Mouse (Mus musculus): ENCODE measurements around the gene Tmem229b. TPM values are rescaled to one million over a fixed set of nuclear protein-coding genes. Genes with fewer than 3 reads are reported as not detected.
A peak's percentile ranks its signal among the peaks of the same experiment; 100 is the strongest.
"Not testable (repeated sequence)": the region's sequence is repeated elsewhere in the genome, so short reads cannot be mapped to it uniquely, and the experiment has no call there.

Tmem229b gene
- polyA plus RNA-seq, 1 experiment from 2014 or later = 70.9 TPM

DNA sequence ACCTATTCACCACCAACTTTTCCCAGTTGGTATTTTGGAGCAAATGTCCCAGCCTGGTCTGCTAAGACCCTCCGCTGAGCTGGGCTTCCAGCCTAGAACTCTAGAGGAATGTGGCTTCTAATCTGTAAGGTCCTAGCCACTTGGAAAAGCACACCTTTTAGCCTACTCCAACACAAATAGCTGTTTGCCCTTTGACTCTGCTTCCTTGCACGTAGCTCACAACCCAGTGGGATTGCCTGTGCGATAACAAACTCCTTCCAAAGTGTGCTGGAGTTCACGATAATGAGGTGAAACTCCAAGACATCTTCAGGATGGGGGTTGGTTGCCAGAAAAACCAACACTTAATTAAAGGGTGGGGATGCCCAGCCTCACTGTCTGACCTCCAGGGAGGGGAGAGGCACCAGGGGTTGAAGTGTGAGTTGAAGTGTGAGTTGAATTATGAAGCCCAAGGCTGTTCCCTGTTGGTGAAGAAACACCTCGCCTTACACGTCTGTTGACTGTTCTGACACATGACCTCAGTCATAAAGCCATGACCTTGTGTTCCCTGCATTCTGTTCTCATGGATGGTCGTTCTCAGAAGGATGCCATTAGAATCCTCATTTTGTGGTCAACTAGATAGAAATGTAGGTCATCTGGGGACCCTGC is 67.9 kb downstream of the Tmem229b start:
- no peaks in the 10 kb centered on the region for H3K36me3 ChIP-seq
- WGBS = 86% methylated on average over 7 of the region's 7 CpGs
- ATAC-seq (ENCODE audit: low FRiP score, low read depth) = no peak
- H3K9me3 ChIP-seq = no peaks in the 10 kb centered on the region
- no peaks in the 10 kb centered on the region for H3K4me1 ChIP-seq (replicated peaks)
- no peak overlapping the region for H3K4me2 ChIP-seq
- H3K27ac ChIP-seq (replicated peaks) = no peak overlapping the region
- no peak overlapping the region for H3K9ac ChIP-seq
- no peak overlapping the region for H3K4me3 ChIP-seq
- H3K27me3 ChIP-seq = no peaks in the 10 kb centered on the region

DNA sequence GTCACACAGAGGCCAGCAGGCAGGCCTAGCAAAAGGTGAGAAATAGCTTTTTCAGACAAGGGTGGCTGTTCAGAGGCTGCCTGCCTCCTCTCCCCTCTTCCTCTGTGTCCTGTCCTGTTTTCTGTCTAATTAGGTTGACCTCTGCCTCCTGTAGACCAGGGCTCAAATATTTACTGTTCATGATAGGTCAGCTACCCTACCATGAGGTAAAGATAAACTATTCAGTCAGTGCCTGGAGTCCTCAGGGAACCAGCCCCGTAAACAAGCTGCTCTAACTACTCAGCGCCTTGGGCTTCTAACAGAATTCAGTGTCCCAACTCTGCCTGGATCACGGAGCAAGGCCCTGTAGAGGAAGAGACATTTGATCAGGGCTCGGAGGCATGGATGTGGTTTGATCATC is 70.9 kb downstream of the Tmem229b start:
- H3K4me3 ChIP-seq = no peak overlapping the region
- ATAC-seq (ENCODE audit: low FRiP score, low read depth) = no peak
- no peak overlapping the region for H3K27ac ChIP-seq (replicated peaks)
- H3K4me2 ChIP-seq = no peak overlapping the region
- no peaks in the 10 kb centered on the region for H3K4me1 ChIP-seq (replicated peaks)
- H3K9ac ChIP-seq = no peak overlapping the region
- no peaks in the 10 kb centered on the region for H3K36me3 ChIP-seq
- 63% methylated on average over 4 of the region's 4 CpGs for WGBS
- H3K27me3 ChIP-seq = no peaks in the 10 kb centered on the region
- no peaks in the 10 kb centered on the region for H3K9me3 ChIP-seq

DNA sequence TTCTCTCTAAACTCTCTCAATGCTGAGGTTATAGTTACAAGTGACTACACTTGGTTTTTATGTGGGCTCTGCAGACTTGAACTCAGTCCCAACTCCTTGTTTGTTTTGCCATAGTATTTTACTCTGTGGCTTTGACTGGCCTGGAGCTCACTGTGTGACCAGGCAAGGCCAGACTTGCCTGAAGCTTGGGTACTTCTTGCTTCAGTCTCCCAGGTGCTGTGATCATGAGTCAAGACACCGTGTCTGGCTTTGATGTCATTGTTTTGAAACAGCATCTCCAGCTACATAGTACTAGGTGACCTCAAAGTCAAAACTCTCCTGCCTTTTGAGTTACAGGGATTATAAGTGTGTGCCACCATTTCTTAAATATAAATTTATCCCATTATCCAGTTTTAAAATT is 77.5 kb downstream of the Tmem229b start:
- Histone ChIP-seq H3K4me1 (replicated peaks) (no peaks in the 10 kb centered on the region), H3K9me3 (no peaks in the 10 kb centered on the region), H3K27me3 (no peaks in the 10 kb centered on the region), H3K27ac (replicated peaks) (no peak overlapping the region), H3K36me3 (no peaks in the 10 kb centered on the region), H3K4me2 (no peak overlapping the region), H3K4me3 (no peak overlapping the region), H3K9ac (no peak overlapping the region)
- WGBS = 75% methylated on average over 1 of the region's 1 CpGs
- no peak for ATAC-seq (ENCODE audit: low FRiP score, low read depth)

DNA sequence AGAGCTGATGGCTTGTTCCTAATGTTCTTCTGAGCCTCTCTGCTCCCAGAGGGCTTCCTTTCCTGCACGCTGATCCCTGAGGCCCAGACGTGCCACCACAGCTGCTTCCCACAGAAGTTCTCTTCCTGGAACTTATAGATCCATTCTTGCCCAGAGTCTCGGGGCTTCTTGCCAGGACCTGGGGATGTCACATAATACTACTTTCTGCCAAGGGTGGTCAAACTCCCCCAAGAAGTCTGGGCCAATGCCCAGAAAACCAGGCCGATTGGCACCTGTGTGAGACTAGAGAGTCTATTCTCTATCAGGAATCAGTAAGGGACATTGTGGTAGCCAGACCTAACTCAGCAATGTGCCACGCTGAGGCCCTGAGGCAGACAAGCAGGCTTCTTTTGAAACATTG is 80.1 kb downstream of the Tmem229b start:
- Histone ChIP-seq H3K36me3 (no peaks in the 10 kb centered on the region), H3K4me2 (no peak overlapping the region), H3K9ac (no peak overlapping the region), H3K4me3 (no peak overlapping the region), H3K4me1 (replicated peaks) (no peaks in the 10 kb centered on the region), H3K9me3 (no peaks in the 10 kb centered on the region), H3K27me3 (no peaks in the 10 kb centered on the region), H3K27ac (replicated peaks) (no peak overlapping the region)
- no peak for ATAC-seq (ENCODE audit: low FRiP score, low read depth)
- 64% methylated on average over 5 of the region's 5 CpGs for WGBS

DNA sequence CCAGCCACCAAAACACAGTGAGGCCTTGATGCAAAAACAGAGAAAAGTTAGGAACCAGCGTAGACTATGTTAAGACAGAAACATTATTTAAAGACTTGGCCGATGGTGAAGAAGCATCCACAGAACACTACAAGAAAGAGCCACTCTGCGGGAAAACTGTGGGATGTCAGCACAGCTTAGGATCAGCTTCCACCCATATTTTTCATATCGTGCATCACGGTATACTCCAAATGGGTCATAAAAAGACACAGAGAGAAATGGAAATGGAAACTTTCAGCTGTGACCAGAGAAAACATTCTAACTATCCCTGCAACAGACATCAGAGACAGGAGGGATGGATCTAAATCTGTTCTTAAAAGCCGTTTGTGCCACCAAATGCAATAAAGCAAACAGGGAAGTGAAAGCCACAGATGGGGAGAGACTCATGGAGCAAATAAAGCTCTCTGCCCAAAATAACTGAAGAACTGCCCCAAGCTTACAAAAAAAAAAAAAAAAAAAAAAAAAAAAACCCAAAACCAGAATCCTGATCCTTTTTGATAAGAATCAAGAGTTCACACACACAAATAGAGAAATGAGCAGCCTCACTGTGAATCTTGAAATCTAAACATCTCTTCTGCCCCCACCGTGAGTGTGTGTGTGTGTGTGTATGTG is 83.8 kb downstream of the Tmem229b start:
- no peak overlapping the region for H3K9ac ChIP-seq

DNA sequence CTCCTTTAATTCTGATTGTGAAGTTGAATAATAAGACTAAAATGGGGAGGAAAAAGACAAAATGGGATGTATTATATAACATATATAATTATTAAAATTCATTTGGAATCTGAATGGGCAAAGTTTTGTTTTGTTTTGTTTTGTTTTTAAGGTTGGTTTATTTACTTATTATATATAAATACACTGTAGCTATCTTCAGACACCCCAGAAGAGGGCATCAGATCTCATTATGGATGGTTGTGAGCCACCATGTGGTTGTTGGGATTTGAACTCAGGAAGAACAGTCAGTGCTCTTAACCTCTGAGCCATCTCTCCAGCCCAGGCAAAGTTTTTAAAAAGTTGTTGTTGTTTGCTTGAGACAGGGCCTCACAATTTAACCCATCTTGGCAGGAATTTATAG is 84.5 kb downstream of the Tmem229b start:
- not testable (repeated sequence) for H3K4me1 ChIP-seq (replicated peaks); H3K4me2 ChIP-seq; H3K36me3 ChIP-seq; H3K27ac ChIP-seq (replicated peaks); H3K9me3 ChIP-seq; H3K4me3 ChIP-seq; ATAC-seq (ENCODE audit: low FRiP score, low read depth); H3K27me3 ChIP-seq; H3K9ac ChIP-seq

More for the DNA sequence above, 83.8 kb downstream of the Tmem229b start:
- H3K4me3 ChIP-seq = no peak overlapping the region
- H3K4me2 ChIP-seq = no peak overlapping the region
- WGBS = 94% methylated on average over 7 of the region's 7 CpGs
- no peaks in the 10 kb centered on the region for H3K27me3 ChIP-seq
- H3K27ac ChIP-seq (replicated peaks) = no peak overlapping the region
- no peaks in the 10 kb centered on the region for H3K36me3 ChIP-seq
- peaks cover 6% of the 10 kb centered on the region; the same call in 1 of the 2 replicates for H3K4me1 ChIP-seq (replicated peaks)
- no peak for ATAC-seq (ENCODE audit: low FRiP score, low read depth)
- H3K9me3 ChIP-seq = no peaks in the 10 kb centered on the region

DNA sequence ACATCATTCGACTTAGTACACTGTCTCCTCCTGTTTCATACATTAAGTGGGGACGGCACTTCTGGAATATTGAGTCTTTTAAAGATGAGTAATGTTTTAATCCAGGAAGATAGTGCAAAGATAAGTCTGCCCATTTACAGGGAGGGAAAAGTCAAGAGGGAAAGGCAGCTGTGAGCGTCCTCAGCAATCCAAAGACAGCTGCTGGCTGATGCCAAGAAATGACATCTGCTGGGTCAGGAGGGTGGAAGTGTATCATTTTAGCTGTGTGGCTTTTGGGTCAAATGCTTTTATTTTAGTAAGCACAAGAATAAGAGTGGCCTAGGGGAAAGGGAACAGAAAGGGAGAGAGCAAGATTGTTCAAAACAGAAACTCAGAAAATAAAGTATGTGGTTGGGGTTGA is 85.4 kb downstream of the Tmem229b start:
- 86% methylated on average over 3 of the region's 3 CpGs for WGBS
- no peaks in the 10 kb centered on the region for H3K9me3 ChIP-seq
- no peaks in the 10 kb centered on the region for H3K27me3 ChIP-seq
- H3K4me2 ChIP-seq = no peak overlapping the region
- no peak overlapping the region for H3K27ac ChIP-seq (replicated peaks)
- no peak for ATAC-seq (ENCODE audit: low FRiP score, low read depth)
- no peak overlapping the region for H3K9ac ChIP-seq
- H3K4me3 ChIP-seq = no peak overlapping the region
- peaks cover 9% of the 10 kb centered on the region; the same call in 1 of the 2 replicates for H3K4me1 ChIP-seq (replicated peaks)
- no peaks in the 10 kb centered on the region for H3K36me3 ChIP-seq

DNA sequence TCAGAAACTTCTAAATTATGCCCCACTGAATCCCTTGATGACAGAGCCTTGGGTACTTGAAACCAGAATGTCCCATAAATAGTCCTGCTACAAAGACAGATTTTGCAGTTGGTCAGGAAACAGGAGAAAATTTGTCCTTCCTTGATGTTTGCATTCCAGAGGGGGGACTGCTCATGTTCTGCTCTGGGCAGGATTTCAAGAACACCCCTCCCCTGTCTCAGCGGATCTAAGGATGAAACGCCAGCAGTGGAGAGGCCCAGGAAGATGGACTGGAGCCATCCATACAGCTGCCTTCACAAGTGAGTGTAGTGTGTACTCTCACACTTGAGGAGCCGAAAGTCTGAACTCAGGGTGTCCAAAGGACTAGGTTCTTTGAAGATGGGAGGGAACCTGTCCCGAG is 86.0 kb downstream of the Tmem229b start:
- H3K9ac ChIP-seq = no peak overlapping the region
- no peak overlapping the region for H3K4me3 ChIP-seq
- no peaks in the 10 kb centered on the region for H3K9me3 ChIP-seq
- peaks cover 9% of the 10 kb centered on the region; the same call in 1 of the 2 replicates for H3K4me1 ChIP-seq (replicated peaks)
- H3K4me2 ChIP-seq = no peak overlapping the region
- H3K27me3 ChIP-seq = no peaks in the 10 kb centered on the region
- no peaks in the 10 kb centered on the region for H3K36me3 ChIP-seq
- no peak for ATAC-seq (ENCODE audit: low FRiP score, low read depth)
- H3K27ac ChIP-seq (replicated peaks) = no peak overlapping the region
- 87% methylated on average over 4 of the region's 4 CpGs for WGBS

DNA sequence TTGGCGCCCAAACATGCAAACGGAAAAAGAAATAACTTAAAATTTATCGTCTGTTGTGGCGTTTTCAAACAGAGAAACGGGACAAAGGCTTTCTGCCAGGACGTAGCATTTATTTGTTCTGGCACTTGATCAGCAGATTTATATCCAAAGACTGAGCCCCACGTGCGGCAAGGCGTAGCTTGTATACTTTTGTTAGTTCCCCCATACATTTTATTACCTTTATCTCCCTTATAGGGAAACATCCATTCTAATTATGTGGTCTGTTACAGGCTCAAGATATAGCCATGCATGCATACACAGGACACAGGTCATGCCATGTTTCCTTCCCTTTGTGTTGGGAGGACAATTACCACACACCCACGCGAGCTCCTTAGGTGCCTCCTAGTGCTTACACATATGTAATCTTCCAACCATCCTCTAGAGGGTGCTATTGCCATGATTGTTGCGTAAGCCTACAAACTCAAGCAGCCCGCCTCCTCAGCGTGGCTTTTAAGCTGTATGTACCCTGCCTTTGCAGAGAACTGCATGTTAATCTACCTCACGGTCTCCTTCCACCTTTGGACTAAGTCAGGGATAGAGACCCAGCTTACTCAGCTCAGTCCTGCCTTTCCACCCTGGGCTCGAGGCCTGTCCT is 88.2 kb downstream of the Tmem229b start:
- Histone ChIP-seq H3K4me3 (no peak overlapping the region), H3K36me3 (no peaks in the 10 kb centered on the region), H3K4me2 (peak overlapping the region; percentile 44), H3K9ac (no peak overlapping the region), H3K9me3 (no peaks in the 10 kb centered on the region), H3K27ac (replicated peaks) (no peak overlapping the region), H3K27me3 (peaks cover 2% of the 10 kb centered on the region; the same call in 1 of the 2 replicates), H3K4me1 (replicated peaks) (peaks cover 9% of the 10 kb centered on the region; the same call in 1 of the 2 replicates)
- peak; percentile 59; the same call in 1 of the 2 replicates for ATAC-seq (ENCODE audit: low FRiP score, low read depth)
- WGBS = 32% methylated on average over 16 of the region's 16 CpGs

DNA sequence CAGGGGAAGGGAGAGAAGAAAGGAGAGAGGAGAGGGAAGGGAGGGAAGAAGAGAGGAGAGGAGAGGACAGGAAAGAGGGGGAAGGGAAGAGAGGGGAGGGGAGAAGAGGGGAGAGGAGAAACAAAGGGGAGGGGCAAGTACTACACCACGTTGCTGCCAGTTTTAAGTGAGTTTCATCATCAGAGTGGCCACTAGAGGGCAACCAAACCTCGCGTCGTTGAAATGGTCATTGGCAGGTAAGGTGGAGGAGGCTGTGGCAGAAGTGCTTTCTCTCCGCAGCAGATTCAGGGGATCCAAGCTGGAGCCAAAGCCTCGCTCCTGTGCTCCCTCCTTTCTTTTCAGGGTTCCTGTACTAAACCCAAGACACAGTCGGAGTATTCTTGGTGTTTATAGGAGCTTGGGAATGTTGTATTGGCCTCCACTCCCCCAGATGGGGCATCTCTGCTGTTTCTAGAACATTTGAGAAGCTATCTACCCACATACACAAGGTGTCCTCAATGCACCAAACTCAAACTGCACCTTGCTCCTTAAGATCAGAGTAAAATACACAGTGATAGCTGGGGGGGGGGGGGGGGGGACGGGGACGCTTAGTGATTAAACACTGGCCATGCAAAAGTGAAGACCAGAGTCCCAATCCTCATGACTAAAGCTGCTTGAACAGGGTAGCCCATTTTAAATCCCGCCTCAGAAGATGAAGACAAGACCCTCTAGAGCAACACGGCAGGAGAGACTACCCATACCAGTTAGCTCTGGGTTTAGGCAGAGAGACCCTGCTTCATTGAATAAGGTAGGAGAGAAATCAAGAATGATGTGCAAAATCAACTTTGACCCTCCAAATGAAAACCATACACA is 89.0 kb downstream of the Tmem229b start:
- H3K4me3 ChIP-seq = no peak overlapping the region; the same call in 1 of the 2 replicates
- no peaks in the 10 kb centered on the region for H3K36me3 ChIP-seq
- H3K27ac ChIP-seq (replicated peaks) = no peak overlapping the region
- no peaks in the 10 kb centered on the region for H3K9me3 ChIP-seq
- 19% methylated on average over 11 of the region's 11 CpGs for WGBS
- no peak overlapping the region for H3K9ac ChIP-seq
- peak overlapping the region; percentile 44 for H3K4me2 ChIP-seq
- ATAC-seq (ENCODE audit: low FRiP score, low read depth) = peak; percentile 71
- peaks cover 9% of the 10 kb centered on the region; the same call in 1 of the 2 replicates for H3K4me1 ChIP-seq (replicated peaks)
- peaks cover 8% of the 10 kb centered on the region for H3K27me3 ChIP-seq

DNA sequence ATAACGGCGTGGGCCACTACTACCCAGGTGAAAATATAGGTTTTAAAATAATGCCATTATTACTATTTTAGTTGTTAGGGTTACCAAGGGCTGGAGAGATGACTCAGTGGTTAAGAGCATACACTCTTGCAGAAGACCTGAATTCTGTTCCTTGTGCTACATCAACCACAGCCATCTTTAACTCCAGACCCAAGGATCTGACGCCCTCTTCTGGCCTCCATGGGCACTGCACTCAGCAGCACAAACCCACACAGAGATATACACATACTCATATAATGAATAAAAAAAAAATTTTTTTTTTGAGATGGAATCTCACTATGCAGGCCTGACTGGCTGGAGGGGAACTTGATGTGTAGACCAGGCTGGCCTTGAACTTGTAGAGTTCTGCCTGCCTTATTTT is 91.1 kb downstream of the Tmem229b start:
- H3K36me3 ChIP-seq = no peaks in the 10 kb centered on the region
- WGBS = 82% methylated on average over 3 of the region's 3 CpGs
- no peak overlapping the region for H3K27ac ChIP-seq (replicated peaks)
- H3K9ac ChIP-seq = no peak overlapping the region
- no peak for ATAC-seq (ENCODE audit: low FRiP score, low read depth)
- H3K4me3 ChIP-seq = no peak overlapping the region
- peaks cover 20% of the 10 kb centered on the region for H3K4me1 ChIP-seq (replicated peaks)
- peaks cover 23% of the 10 kb centered on the region for H3K27me3 ChIP-seq
- no peaks in the 10 kb centered on the region for H3K9me3 ChIP-seq
- H3K4me2 ChIP-seq = no peak overlapping the region

DNA sequence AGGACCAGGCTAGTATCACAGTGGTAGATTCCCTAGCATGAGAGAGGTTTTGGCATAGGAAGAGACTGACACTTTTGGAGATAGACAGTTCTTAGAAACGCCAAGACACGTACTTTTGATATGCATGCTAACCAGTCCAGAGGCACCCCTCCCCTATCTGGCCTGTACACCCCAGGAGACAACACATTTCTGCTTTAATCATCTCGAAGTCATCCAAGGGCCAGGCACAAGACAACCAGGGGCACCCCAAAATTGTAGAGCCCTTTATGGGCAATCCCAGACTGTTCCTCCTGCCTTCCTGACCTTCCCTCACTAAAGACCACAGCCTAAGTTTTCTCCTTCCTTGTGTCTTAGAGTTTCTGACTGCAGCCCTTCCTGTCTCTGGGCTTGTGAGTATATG is 91.9 kb downstream of the Tmem229b start:
- Histone ChIP-seq H3K4me2 (no peak overlapping the region), H3K4me1 (replicated peaks) (peaks cover 23% of the 10 kb centered on the region), H3K9me3 (no peaks in the 10 kb centered on the region), H3K9ac (no peak overlapping the region), H3K4me3 (no peak overlapping the region), H3K36me3 (no peaks in the 10 kb centered on the region), H3K27ac (replicated peaks) (no peak overlapping the region), H3K27me3 (peaks cover 30% of the 10 kb centered on the region)
- 88% methylated on average over 3 of the region's 3 CpGs for WGBS
- ATAC-seq (ENCODE audit: low FRiP score, low read depth) = no peak

Measured in hindbrain, embryonic 15.5 days (tissue).